Comparison of ENCODE assay signal across 10 mouse cellular contexts in genomic region chr4:125941916-125942315, GRCm38 (mm10).
DNase-seq lines count a peak whose midpoint lies in the region; ATAC-seq and TF ChIP-seq lines count a peak whose summit lies in the region.
"Had no signal": no experiment of that assay in that cellular context is flagged by ENCODE, and none has a peak within 500 bp of the region (broad histone marks: within the 10 kb centered on the region; RNA-seq: fewer than 3 reads in every experiment).

No protein-coding gene starts in this region.

- H3K36me3 ChIP-seq in heart, postnatal 0 days (replicated peaks; ENCODE audit: control insufficient read depth, insufficient read depth, low read length), result no peaks in the 10 kb centered on the region
- no peaks in the 10 kb centered on the region for H3K36me3 ChIP-seq in heart, embryonic 10.5 days
- no peaks in the 10 kb centered on the region for H3K36me3 ChIP-seq in ES-Bruce4 (ENCODE audit: control insufficient read depth, insufficient read depth, low read length, poor library complexity, severe bottlenecking)
- no peaks in the 10 kb centered on the region for H3K36me3 ChIP-seq in kidney, embryonic 16.5 days (ENCODE audit: insufficient read depth, low read length)
- H3K36me3 ChIP-seq in midbrain, embryonic 11.5 days (ENCODE audit: control insufficient read depth, insufficient read depth, low read length), result no peaks in the 10 kb centered on the region
- no peaks in the 10 kb centered on the region for H3K36me3 ChIP-seq in stomach, postnatal 0 days (ENCODE audit: control insufficient read depth, insufficient read depth, low read length)
- H3K36me3 ChIP-seq: midbrain, embryonic 12.5 days had no signal

- ATAC-seq in heart, postnatal 0 days (ENCODE audit: insufficient read depth, low read depth), result no peak
- 0 out of 2 replicates have a peak, but pooled peaks have one; percentile 21 for ATAC-seq in kidney, embryonic 16.5 days (ENCODE audit: low FRiP score, low TSS enrichment)
- ATAC-seq in midbrain, embryonic 11.5 days (ENCODE audit: low FRiP score), result no peak
- ATAC-seq in stomach, postnatal 0 days (ENCODE audit: low FRiP score, low TSS enrichment), result no peak
- ATAC-seq: Patski had no signal

- H3K4me1 ChIP-seq in heart, postnatal 0 days (ENCODE audit: control insufficient read depth, insufficient read depth), result no peaks in the 10 kb centered on the region
- H3K4me1 ChIP-seq in heart, embryonic 10.5 days, result no peaks in the 10 kb centered on the region
- no peaks in the 10 kb centered on the region for H3K4me1 ChIP-seq in ES-Bruce4 (ENCODE audit: control insufficient read depth, insufficient read depth, low read length)
- no peaks in the 10 kb centered on the region for H3K4me1 ChIP-seq in kidney, embryonic 16.5 days (ENCODE audit: insufficient read depth, low read length)
- no peaks in the 10 kb centered on the region; the same call in 1 of the 2 replicates for H3K4me1 ChIP-seq in midbrain, embryonic 11.5 days (ENCODE audit: control insufficient read depth, insufficient read depth, low read length)
- no peaks in the 10 kb centered on the region for H3K4me1 ChIP-seq in stomach, postnatal 0 days (replicated peaks; ENCODE audit: control insufficient read depth, insufficient read depth)

- no peaks in the 10 kb centered on the region for H3K27me3 ChIP-seq in heart, postnatal 0 days (ENCODE audit: control insufficient read depth, insufficient read depth, low read length)
- peaks cover 10% of the 10 kb centered on the region for H3K27me3 ChIP-seq in heart, embryonic 10.5 days (ENCODE audit: insufficient read depth, poor library complexity, severe bottlenecking)
- no peaks in the 10 kb centered on the region for H3K27me3 ChIP-seq in ES-Bruce4 (ENCODE audit: control insufficient read depth, insufficient read depth, low read length, poor library complexity, severe bottlenecking)
- H3K27me3 ChIP-seq in kidney, embryonic 16.5 days (ENCODE audit: insufficient read depth, low read length), result no peaks in the 10 kb centered on the region
- no peaks in the 10 kb centered on the region for H3K27me3 ChIP-seq in midbrain, embryonic 11.5 days (ENCODE audit: control insufficient read depth, insufficient read depth, low read length)
- no peaks in the 10 kb centered on the region for H3K27me3 ChIP-seq in stomach, postnatal 0 days (ENCODE audit: control insufficient read depth, insufficient read depth, low read length)
- H3K27me3 ChIP-seq: midbrain, embryonic 12.5 days; Patski had no signal

- TF ChIP-seq POLR2A in ES-Bruce4 (IDR thresholded peaks at IDR 0.05; ENCODE audit: insufficient read depth, low read length), result no peak

- no peak overlapping the region for H3K4me3 ChIP-seq in heart, postnatal 0 days (ENCODE audit: low read depth, low read length)
- no peak overlapping the region for H3K4me3 ChIP-seq in heart, embryonic 10.5 days
- no peak overlapping the region for H3K4me3 ChIP-seq in ES-Bruce4 (ENCODE audit: low read depth, low read length)
- no peak overlapping the region for H3K4me3 ChIP-seq in kidney, embryonic 16.5 days (ENCODE audit: low read length)
- H3K4me3 ChIP-seq in midbrain, embryonic 11.5 days (ENCODE audit: low read depth, low read length), result no peak overlapping the region
- H3K4me3 ChIP-seq in stomach, postnatal 0 days (ENCODE audit: low read depth, low read length), result no peak overlapping the region
- H3K4me3 ChIP-seq: midbrain, embryonic 12.5 days had no signal

- H3K9me3 ChIP-seq in heart, postnatal 0 days (replicated peaks; ENCODE audit: control insufficient read depth, low read length), result no peaks in the 10 kb centered on the region
- H3K9me3 ChIP-seq in heart, embryonic 10.5 days, result no peaks in the 10 kb centered on the region
- no peaks in the 10 kb centered on the region for H3K9me3 ChIP-seq in ES-Bruce4 (replicated peaks; ENCODE audit: control insufficient read depth, insufficient read depth, low read length, poor library complexity, severe bottlenecking)
- no peaks in the 10 kb centered on the region for H3K9me3 ChIP-seq in kidney, embryonic 16.5 days (ENCODE audit: low read length)
- H3K9me3 ChIP-seq in midbrain, embryonic 11.5 days (ENCODE audit: control insufficient read depth, low read length), result no peaks in the 10 kb centered on the region
- no peaks in the 10 kb centered on the region for H3K9me3 ChIP-seq in stomach, postnatal 0 days (ENCODE audit: control insufficient read depth, low read length)
- H3K9me3 ChIP-seq: midbrain, embryonic 12.5 days had no signal

- no peak overlapping the region for H3K27ac ChIP-seq in heart, postnatal 0 days (ENCODE audit: low read depth)
- no peak overlapping the region for H3K27ac ChIP-seq in heart, embryonic 10.5 days
- H3K27ac ChIP-seq in ES-Bruce4 (ENCODE audit: insufficient read depth, low read length), result no peak overlapping the region
- no peak overlapping the region for H3K27ac ChIP-seq in kidney, embryonic 16.5 days (ENCODE audit: low read length)
- H3K27ac ChIP-seq in midbrain, embryonic 11.5 days (ENCODE audit: low read depth, low read length), result no peak overlapping the region
- H3K27ac ChIP-seq in stomach, postnatal 0 days (replicated peaks), result no peak overlapping the region
- H3K27ac ChIP-seq: midbrain, embryonic 12.5 days had no signal

- H3K9ac ChIP-seq in heart, postnatal 0 days (replicated peaks; ENCODE audit: low read depth, low read length), result no peak overlapping the region
- peak overlapping the region; percentile 9; the same call in 1 of the 2 replicates for H3K9ac ChIP-seq in ES-Bruce4 (ENCODE audit: low read depth, poor library complexity, severe bottlenecking)
- H3K9ac ChIP-seq in kidney, embryonic 16.5 days (replicated peaks; ENCODE audit: low read length), result no peak overlapping the region
- H3K9ac ChIP-seq in midbrain, embryonic 11.5 days (ENCODE audit: low read length), result no peak overlapping the region
- no peak overlapping the region for H3K9ac ChIP-seq in stomach, postnatal 0 days (ENCODE audit: low read length)
- H3K9ac ChIP-seq: midbrain, embryonic 12.5 days had no signal

- no peak for TF ChIP-seq EP300 in heart, postnatal 0 days (IDR thresholded peaks at IDR 0.05; ENCODE audit: low read depth)
- no peak for TF ChIP-seq EP300 in ES-Bruce4 (IDR thresholded peaks at IDR 0.05; ENCODE audit: insufficient read depth, low read depth, low read length)
- TF ChIP-seq EP300 in stomach, postnatal 0 days (optimal IDR thresholded peaks at IDR 0.05), result no peak

- DNase-seq in heart, postnatal 0 days (ENCODE audit: low spot score), result no peak
- no peak for DNase-seq in heart, embryonic 10.5 days (ENCODE audit: low spot score)
- peak; percentile 64 for DNase-seq in embryo, embryonic 10 days (ENCODE audit: low spot score)
- peak; percentile 87 for DNase-seq in midbrain, embryonic 11.5 days (ENCODE audit: low spot score, missing footprints)
- no peak for DNase-seq in stomach, postnatal 0 days (ENCODE audit: low spot score)
- DNase-seq in gastrocnemius, postnatal 25 days, result no peak

- WGBS in heart, postnatal 0 days, result 31% methylated on average over 3 of the region's 3 CpGs
- 33% methylated on average over 3 of the region's 3 CpGs for WGBS in heart, embryonic 10.5 days
- WGBS in kidney, embryonic 16.5 days, result 47% methylated on average over 3 of the region's 3 CpGs
- WGBS in midbrain, embryonic 11.5 days, result 52% methylated on average over 3 of the region's 3 CpGs
- WGBS in stomach, postnatal 0 days, result 37% methylated on average over 3 of the region's 3 CpGs

- no peak overlapping the region for H3K4me2 ChIP-seq in heart, postnatal 0 days (ENCODE audit: low read depth, low read length)
- H3K4me2 ChIP-seq in kidney, embryonic 16.5 days (replicated peaks; ENCODE audit: low read depth, low read length), result no peak overlapping the region
- H3K4me2 ChIP-seq in midbrain, embryonic 11.5 days, result no peak overlapping the region
- no peak overlapping the region for H3K4me2 ChIP-seq in stomach, postnatal 0 days (replicated peaks; ENCODE audit: low read depth)
- H3K4me2 ChIP-seq: midbrain, embryonic 12.5 days had no signal

- peak; percentile 38 for TF ChIP-seq CTCF in heart, postnatal 0 days (IDR thresholded peaks at IDR 0.05; ENCODE audit: low read depth)
- TF ChIP-seq CTCF in ES-Bruce4 (IDR thresholded peaks at IDR 0.05; ENCODE audit: low read depth, low read length), result peak; percentile 84
- TF ChIP-seq CTCF in stomach, postnatal 0 days (IDR thresholded peaks at IDR 0.05; ENCODE audit: low read depth), result peak; percentile 61

Comparison
In these comparisons a context has a peak if more than half of its experiments do, and no peak if none do; other contexts are left out.
1. DNase-seq: peak in embryo, embryonic 10 days (single experiment) and midbrain, embryonic 11.5 days (single experiment); none in heart, postnatal 0 days (single experiment), heart, embryonic 10.5 days (single experiment), stomach, postnatal 0 days (single experiment) and gastrocnemius, postnatal 25 days (single experiment).
2. Peak in every context shown above with its lines, with median percentiles within 50 percentile points of each other: CTCF ChIP-seq.